Mouse (Mus musculus) left cerebral cortex, adult 9 months (tissue): Measurements from ENCODE around the gene Slc44a1.

ENCODE experiments used
- DNase-seq, 2 experiments: peaks; one replicate each; pipeline ENCODE4 v3.0.0; 2022; ENCODE audit warnings: low spot score in 2 of 2

Gene Slc44a1

GRCm38 (mm10) chr4:53440010-53440815, at the start of gene Slc44a1:
Gene Slc44a1, plus strand, starts transcription at chr4:53440413.
- DNase-seq, result peak in 1 of 2 experiments; percentile 68

- DNase-seq, result no peak
Observed at GRCm38 (mm10) chr4:53395002-53395401, 45.2 kb upstream of the Slc44a1 start.

GRCm38 (mm10) chr4:53396623-53397192, 43.5 kb upstream of the Slc44a1 start:
- DNase-seq, result no peak

DNA sequence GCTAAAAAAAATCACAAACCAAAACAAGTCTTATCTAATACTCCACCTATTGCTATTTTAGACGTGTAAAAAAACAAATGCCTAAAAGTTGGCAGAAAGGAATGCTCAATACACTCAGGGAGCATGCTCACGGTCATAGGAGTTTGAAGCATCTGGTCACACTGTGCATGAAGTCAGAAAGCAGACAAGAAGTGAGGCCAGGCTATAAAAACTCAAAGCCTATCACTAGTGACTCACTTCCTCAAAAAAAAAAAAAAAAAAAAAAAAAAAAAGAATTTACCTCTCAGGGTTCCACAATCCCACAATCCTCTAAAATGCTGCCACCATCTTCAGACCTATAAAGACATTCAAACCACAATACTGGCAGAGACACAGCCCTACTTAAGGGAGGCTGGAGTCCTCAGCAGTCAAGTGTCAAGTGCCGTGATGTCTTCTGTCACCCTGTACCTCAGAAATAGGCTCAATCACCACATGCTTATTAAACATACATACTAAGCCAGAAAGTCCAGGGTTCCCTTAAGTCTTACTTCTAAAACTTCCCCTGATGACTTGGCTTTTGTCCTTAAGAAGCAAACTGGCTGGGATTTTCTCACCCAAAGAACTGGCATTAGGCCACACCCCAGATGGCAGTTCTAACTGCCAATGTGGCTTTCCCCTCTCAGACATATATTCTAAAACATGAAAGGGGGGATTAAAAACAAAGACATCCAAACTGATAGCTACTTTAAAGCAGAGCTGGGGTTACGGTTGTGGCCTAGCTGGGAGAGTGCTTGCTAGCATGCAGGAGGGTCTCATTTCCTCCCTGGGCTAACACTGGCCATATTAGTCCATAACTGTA, 42.7 kb upstream of the Slc44a1 start:
- no peak for DNase-seq

DNA sequence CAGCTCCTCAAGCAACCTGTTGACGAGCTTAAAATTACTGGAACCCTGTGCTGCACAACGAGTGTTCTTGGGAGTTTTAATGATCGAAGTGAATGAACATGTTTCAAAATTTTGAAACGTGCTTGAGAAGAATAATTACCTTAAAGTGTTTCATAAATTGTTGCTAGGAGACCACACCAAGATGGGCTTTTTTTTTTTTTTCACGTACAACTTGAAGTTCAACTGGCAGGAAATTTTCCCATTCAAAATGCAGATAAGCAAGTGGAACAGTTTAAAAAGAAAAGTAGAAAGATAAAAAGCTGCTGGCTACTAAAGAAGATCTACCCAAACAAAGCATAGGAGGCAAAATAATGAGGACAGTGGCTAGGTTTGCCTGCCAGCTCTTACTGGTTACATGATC, 41.7 kb upstream of the Slc44a1 start:
- no peak for DNase-seq

DNA sequence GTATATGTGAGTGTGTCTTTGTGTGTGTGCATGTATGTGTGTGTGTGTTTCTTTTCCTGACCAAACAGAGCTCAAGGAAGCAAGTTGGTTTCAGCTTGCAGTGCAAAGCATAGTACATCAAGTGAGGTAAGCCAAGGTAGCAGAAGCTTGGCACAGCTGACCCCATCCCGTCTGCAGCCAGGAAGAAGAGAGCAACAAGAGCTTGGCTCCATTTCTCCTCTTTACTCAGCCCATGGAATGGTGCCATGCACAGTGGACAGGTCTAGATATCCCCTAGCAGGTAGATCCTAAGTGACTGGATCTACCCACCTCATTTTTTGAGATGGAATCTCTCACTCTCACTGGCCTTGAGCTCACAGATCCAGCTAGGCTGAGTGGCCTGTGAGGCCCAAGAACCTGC, 40.8 kb upstream of the Slc44a1 start:
- DNase-seq, result no peak

DNA sequence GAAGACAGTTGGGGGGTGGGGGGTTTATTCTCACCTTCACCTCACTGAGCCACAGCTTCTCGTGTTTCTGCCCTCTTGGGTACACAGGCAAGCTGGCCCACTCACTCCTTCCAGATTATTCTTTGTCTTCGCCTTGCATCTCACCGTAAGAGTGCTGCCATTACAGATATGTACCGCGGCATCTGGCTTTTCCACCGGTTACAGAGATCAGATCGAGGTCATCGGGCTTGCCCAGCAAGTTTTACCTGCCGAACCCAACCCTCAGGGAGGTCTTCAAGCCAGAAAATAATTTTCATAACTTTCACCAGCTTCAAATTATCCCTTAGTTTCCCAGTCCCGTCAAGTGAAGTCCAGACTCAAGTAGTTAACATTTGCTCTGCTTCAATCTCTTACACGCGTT, 36.8 kb upstream of the Slc44a1 start:
- DNase-seq, result no peak

- peak; percentile 8 to 50 for DNase-seq
Observed at GRCm38 (mm10) chr4:53404431-53404925, 35.7 kb upstream of the Slc44a1 start.

DNA sequence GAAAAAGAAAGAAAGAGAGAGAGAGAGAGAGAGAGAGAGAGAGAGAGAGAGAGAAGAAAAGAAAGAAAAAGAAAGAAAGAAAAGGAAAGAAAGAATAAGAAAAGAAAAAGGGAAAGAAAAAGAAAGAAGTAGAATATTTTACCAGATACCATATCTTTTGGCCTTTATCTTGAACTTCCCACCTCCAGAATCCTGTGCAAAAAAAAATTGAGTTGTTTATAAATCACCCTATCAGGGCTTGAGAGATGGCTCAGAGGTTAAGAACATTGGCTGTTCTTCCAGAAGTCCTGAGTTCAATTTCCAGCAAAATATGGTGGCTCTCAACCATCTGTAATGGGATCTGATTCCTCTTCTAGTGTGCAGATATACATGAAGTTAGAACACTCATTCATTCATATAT, 33.3 kb upstream of the Slc44a1 start:
- DNase-seq, result no peak

- no peak for DNase-seq
Observed at GRCm38 (mm10) chr4:53408821-53409220, 31.4 kb upstream of the Slc44a1 start.

DNA sequence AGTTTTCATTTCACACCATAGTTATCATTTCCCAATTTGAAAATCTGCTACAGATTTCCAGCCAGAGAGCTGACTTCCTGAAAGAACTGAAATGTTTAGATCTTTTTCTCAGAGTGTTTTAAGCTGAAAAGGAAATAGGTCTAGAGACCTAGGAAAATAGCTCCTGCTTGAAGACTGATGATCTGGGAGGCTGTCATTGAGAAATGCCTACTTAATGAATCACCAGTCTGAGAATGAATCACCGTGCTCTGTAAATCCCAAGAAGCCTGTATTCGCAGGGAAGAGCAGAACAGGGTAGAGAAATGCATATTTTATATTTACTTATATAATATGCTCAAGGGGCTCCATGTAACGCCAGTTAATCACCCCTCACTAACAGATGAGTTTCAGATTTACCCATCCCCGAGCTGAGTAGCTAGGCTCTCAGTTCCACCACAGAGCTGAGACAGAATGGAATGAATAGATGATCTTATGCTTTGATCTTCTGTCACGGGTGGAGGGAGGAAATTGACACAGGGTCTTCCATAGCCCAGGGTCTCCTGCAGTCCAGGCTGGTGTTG, 30.6 kb upstream of the Slc44a1 start:
- DNase-seq, result no peak

DNA sequence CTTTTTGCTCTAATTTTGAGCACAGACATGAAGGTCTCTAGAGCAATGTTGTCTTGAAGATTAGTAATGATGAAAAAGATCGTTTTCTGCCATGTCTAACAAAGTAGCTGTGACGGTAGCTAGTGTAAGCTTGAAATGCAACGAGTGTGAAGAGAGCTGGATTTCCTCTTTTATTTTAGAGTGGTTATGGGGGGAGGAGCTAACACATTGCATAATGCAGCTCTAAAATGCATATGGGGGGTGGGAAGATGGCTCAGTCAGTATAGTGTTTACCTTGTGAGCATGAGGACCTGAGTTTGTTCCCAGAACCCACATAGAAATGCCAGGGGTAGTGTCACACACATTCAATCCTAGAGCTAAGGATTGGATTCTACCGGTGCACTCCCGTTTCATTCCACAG, 29.5 kb upstream of the Slc44a1 start:
- DNase-seq, result no peak

DNA sequence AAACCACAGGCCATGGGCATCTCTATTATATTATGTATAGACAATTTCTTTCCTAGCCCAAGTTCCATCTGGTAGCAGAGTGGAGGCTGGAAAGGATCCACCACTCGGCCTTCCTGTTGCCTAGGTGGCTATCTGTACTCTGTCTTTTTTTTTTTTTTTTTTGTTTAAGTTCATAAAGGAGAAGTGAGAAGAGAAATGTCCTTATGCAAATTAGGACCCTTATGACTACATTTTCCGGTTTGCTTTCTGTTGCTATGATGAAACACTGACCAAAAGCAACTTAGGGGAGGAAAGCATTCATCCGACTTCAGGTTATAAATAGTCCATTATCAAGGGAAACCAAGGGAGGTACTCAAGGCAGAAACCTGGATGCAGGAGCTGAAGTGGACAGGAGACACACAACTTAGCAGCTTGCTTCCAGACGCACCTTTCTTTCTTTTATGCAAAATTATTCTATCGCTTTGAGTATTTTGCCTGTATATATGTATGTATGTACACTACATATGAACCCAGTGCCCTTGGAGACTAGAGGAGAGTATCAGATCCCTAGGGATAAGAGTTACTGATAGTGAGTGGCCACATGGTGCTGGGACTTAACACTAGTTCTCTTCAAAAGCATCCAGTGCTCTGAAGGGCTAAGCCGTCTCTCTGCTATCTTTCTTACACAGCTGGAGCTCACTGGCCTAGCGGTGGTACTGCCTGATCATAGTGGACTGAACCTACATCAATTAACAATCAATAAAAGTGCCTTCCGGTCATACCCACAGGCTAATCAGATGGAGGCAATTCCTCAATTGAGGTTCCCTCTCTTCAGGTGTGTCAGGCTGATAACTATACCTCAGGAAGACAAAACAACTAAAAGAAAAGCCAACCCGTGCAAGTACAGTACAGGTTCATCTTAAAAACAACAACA, 28.0 kb upstream of the Slc44a1 start:
- DNase-seq, result no peak

GRCm38 (mm10) chr4:53412991-53413390, 27.2 kb upstream of the Slc44a1 start:
- DNase-seq, result no peak

DNA sequence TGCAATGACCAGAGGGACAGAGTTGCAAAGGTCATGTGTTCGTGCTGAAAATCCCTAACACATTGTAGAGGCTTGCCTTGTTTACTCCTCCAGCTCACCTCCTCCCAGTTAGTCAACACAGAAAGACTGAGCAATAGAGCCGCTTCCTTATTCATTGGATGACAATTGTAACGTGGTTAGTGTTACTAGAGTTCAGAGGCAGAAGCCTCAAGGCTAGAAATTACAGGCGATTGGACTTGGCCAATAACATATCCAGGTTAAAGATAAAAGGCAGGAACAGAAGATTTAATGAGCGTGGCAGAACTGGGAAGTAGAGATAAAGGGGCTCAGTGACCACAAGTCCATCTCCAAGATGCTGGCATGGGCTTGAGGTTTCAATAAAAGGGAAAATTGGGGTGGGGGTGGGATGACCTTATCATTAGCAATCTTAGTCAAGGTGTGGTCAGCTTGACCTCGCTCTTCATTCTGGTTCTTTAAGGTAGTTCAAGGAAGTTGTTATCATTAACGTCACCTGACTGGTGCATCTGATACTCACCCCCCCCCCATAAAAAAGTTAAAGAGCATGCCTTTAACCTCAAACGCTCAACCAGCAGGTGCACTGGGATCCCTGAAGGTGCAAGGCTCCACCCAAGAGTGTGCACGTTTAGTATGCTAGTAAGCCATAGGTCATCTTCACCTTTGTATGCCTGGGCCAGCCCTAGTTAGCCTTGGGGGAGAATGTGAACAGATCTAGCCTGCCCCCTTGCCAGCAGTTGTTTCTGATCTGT, 26.0 kb upstream of the Slc44a1 start:
- DNase-seq, result no peak

- DNase-seq, result peak; percentile 26 to 67
Observed at GRCm38 (mm10) chr4:53415873-53416637, 24.2 kb upstream of the Slc44a1 start.

DNA sequence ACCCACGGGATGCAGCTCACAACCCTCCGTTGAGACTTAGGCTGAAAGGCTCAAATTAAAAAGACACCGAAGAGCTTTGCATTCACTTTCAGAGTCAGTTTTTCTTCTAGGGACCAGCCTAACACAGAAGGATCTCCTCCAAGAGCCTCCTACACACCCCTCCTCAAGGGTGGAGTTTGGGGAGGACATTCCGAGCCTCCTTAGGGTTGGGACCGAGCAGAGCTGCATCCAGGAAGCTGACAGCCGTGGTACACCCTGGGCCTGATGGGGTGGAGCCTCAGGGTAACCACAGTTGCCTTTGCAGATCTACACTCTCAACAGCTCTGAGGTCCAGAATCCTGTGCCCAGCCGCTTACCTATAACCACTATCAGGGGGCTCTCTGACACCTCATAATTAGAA, 23.3 kb upstream of the Slc44a1 start:
- no peak for DNase-seq

DNA sequence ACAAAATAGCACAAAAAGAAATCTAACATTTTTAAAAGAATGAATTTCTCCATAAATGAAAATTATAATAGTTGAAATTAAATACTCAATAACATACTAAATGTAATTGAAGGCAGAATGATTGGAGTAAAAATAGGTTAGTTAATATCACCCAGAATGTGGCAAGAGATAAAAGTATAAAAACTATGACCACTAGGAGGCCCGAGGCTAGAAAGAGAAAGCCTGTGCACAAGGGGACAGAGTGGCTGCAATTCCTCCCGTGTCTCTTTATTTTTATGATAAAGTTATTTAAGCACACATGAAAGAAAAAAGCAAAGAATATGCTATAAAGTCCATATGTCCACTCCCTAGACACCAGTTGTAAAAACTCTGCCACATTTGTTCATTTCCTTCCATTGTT, 17.4 kb upstream of the Slc44a1 start:
- DNase-seq, result no peak

- DNase-seq, result no peak
Observed at GRCm38 (mm10) chr4:53427120-53427519, 13.1 kb upstream of the Slc44a1 start.

DNA sequence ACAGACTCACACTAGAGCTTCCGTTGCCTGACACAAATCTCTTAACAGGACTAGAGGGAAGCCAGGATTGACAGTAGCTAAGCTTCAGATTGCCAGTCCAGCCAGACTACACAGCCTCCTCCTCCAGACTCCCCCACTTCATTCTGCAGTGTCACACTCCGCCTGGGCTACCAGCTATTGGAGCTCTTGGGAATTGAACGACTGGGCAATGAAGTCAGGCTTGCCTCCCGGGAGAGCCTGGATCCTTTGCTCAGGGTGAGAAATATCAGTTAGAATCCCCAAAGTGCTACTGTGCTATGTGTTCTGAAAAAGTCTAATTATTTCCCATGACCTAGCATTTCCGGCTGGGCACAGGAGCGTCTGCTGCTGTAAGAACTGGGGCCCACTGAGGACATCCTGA, 9.7 kb upstream of the Slc44a1 start:
- no peak for DNase-seq
